In genomic region chr16:12389545-12389944, GRCm38 (mm10) we compare ENCODE assay signal across 23 mouse cellular contexts.
DNase-seq lines count a peak whose midpoint lies in the region; ATAC-seq and TF ChIP-seq lines count a peak whose summit lies in the region.
"Had no signal": no experiment of that assay in that cellular context is flagged by ENCODE, and none has a peak within 500 bp of the region (broad histone marks: within the 10 kb centered on the region; RNA-seq: fewer than 3 reads in every experiment).

No protein-coding gene starts in this region.

- H3K9me3 ChIP-seq in hindbrain, embryonic 14.5 days (ENCODE audit: control insufficient read depth, low read length) = no peaks in the 10 kb centered on the region
- no peaks in the 10 kb centered on the region for H3K9me3 ChIP-seq in liver, postnatal 0 days (ENCODE audit: low read length)
- H3K9me3 ChIP-seq: forebrain, embryonic 13.5 days; heart, embryonic 15.5 days; hindbrain, embryonic 13.5 days; limb, embryonic 15.5 days; lung, embryonic 15.5 days had no signal

- H3K9ac ChIP-seq in hindbrain, embryonic 14.5 days = no peak overlapping the region
- no peak overlapping the region for H3K9ac ChIP-seq in liver, postnatal 0 days (replicated peaks)
- H3K9ac ChIP-seq: forebrain, embryonic 13.5 days; heart, embryonic 15.5 days; hindbrain, embryonic 13.5 days; limb, embryonic 15.5 days; liver, embryonic 14.5 days; lung, embryonic 15.5 days had no signal

- no peaks in the 10 kb centered on the region for H3K27me3 ChIP-seq in hindbrain, embryonic 14.5 days (ENCODE audit: control insufficient read depth, insufficient read depth, low read length)
- no peaks in the 10 kb centered on the region for H3K27me3 ChIP-seq in liver, postnatal 0 days (ENCODE audit: insufficient read depth, low read length)
- H3K27me3 ChIP-seq: forebrain, embryonic 13.5 days; heart, embryonic 15.5 days; hindbrain, embryonic 13.5 days; limb, embryonic 15.5 days; lung, embryonic 15.5 days had no signal

- H3K4me3 ChIP-seq in hindbrain, embryonic 14.5 days (replicated peaks; ENCODE audit: low read length) = no peak overlapping the region
- H3K4me3 ChIP-seq in liver, postnatal 0 days (ENCODE audit: low read depth, low read length) = no peak overlapping the region
- H3K4me3 ChIP-seq: forebrain, embryonic 13.5 days; heart, embryonic 15.5 days; hindbrain, embryonic 13.5 days; limb, embryonic 15.5 days; lung, embryonic 15.5 days had no signal

- peak; percentile 10 for DNase-seq in layer of hippocampus, adult 8-10 months (ENCODE audit: low spot score in 2 of 2)
- no peak for DNase-seq in layer of hippocampus, postnatal 10 days (ENCODE audit: low spot score in 2 of 2)
- DNase-seq in MN1 (ENCODE audit: low spot score) = peak; percentile 7
- peak; percentile 80 for DNase-seq in brain, adult 2 months (ENCODE audit: low read depth, low spot score)
- peak; percentile 47 for DNase-seq in right cerebral cortex, postnatal 25 days
- DNase-seq in hindbrain, embryonic 14.5 days (ENCODE audit: low spot score) = no peak
- DNase-seq in liver, postnatal 0 days = no peak
- DNase-seq: adrenal gland, postnatal 14 days; cerebellum, adult 9-10 months; gastrocnemius, postnatal 36 days; heart, postnatal 36 days; kidney, adult 18-20 months; kidney, postnatal 4 days; lung, postnatal 36 days; thymus, postnatal 25 days had no signal

- no peak overlapping the region for H3K27ac ChIP-seq in hindbrain, embryonic 14.5 days
- no peak overlapping the region for H3K27ac ChIP-seq in liver, postnatal 0 days (ENCODE audit: low read depth)
- H3K27ac ChIP-seq: forebrain, embryonic 13.5 days; heart, embryonic 15.5 days; hindbrain, embryonic 13.5 days; limb, embryonic 15.5 days; liver, embryonic 14.5 days; lung, embryonic 15.5 days had no signal

- H3K4me2 ChIP-seq in hindbrain, embryonic 14.5 days (replicated peaks) = no peak overlapping the region
- no peak overlapping the region for H3K4me2 ChIP-seq in liver, postnatal 0 days (ENCODE audit: low read depth, low read length)
- H3K4me2 ChIP-seq: forebrain, embryonic 13.5 days; heart, embryonic 15.5 days; hindbrain, embryonic 13.5 days; limb, embryonic 15.5 days; lung, embryonic 15.5 days had no signal

- no peak for ATAC-seq in hindbrain, embryonic 14.5 days (ENCODE audit: low FRiP score)
- ATAC-seq in liver, postnatal 0 days = no peak
- ATAC-seq: forebrain, embryonic 13.5 days; inflammation-experienced regulatory T-cells, adult 6 months; midbrain, embryonic 16.5 days had no signal

- 84% methylated on average over 4 of the region's 4 CpGs for whole genome bisulfite sequencing in hindbrain, embryonic 14.5 days
- 74% methylated on average over 4 of the region's 4 CpGs for WGBS in liver, postnatal 0 days (ENCODE audit: insufficient replicate concordance)

- TF ChIP-seq CTCF in liver, postnatal 0 days (IDR thresholded peaks at IDR 0.05; ENCODE audit: low read depth) = no peak

- no peaks in the 10 kb centered on the region for H3K4me1 ChIP-seq in hindbrain, embryonic 14.5 days (replicated peaks; ENCODE audit: control insufficient read depth, insufficient read depth, low read length)
- H3K4me1 ChIP-seq in liver, postnatal 0 days (ENCODE audit: insufficient read depth) = no peaks in the 10 kb centered on the region
- H3K4me1 ChIP-seq: forebrain, embryonic 13.5 days; heart, embryonic 15.5 days; hindbrain, embryonic 13.5 days; limb, embryonic 15.5 days; lung, embryonic 15.5 days had no signal

- no peak for TF ChIP-seq EP300 in liver, postnatal 0 days (IDR thresholded peaks at IDR 0.05; ENCODE audit: low read depth)

- no peaks in the 10 kb centered on the region for H3K36me3 ChIP-seq in hindbrain, embryonic 14.5 days (replicated peaks; ENCODE audit: control insufficient read depth, insufficient read depth)
- no peaks in the 10 kb centered on the region for H3K36me3 ChIP-seq in liver, postnatal 0 days (replicated peaks; ENCODE audit: insufficient read depth, low read length)
- H3K36me3 ChIP-seq: heart, embryonic 15.5 days; hindbrain, embryonic 13.5 days; limb, embryonic 15.5 days; lung, embryonic 15.5 days had no signal

Comparison
In these comparisons a context has a peak if more than half of its experiments do, and no peak if none do; other contexts are left out.
1. DNase-seq: peak in layer of hippocampus, adult 8-10 months (2 of 2), MN1 (single experiment), brain, adult 2 months (single experiment) and right cerebral cortex, postnatal 25 days (single experiment); none in layer of hippocampus, postnatal 10 days (0 of 2), hindbrain, embryonic 14.5 days (single experiment) and liver, postnatal 0 days (single experiment).